Mouse (Mus musculus): Measurements from ENCODE around the gene Nlk.
A peak's percentile ranks its signal among the peaks of the same experiment; 100 is the strongest.
"Not testable (repeated sequence)": the region's sequence is repeated elsewhere in the genome, so short reads cannot be mapped to it uniquely, and the experiment has no call there.

Gene Nlk

GRCm38 (mm10) chr11:78536080-78536689 is 161.0 kb downstream of the Nlk start, which contains the start of the genes Tnfaip1 and Ift20:
Tnfaip1 (minus strand) TSS chr11:78536332.
Ift20 (plus strand) TSS chr11:78536361.
- DNase-seq = peak; percentile 98

GRCm38 (mm10) chr11:78535376-78536079 is 161.6 kb downstream of the Nlk start:
- peak; percentile 69 for DNase-seq

- DNase-seq = no peak
Measured at GRCm38 (mm10) chr11:78534516-78534915, 162.7 kb downstream of the Nlk start.

GRCm38 (mm10) chr11:78531515-78531914 is 165.7 kb downstream of the Nlk start:
- DNase-seq = not testable (repeated sequence)

- no peak for DNase-seq
Measured at GRCm38 (mm10) chr11:78531046-78531445, 166.1 kb downstream of the Nlk start.

GRCm38 (mm10) chr11:78530001-78530400 is 167.2 kb downstream of the Nlk start:
- DNase-seq = no peak

- DNase-seq = no peak
Measured at GRCm38 (mm10) chr11:78528714-78529113, 168.5 kb downstream of the Nlk start.

- no peak for DNase-seq
Measured at GRCm38 (mm10) chr11:78524838-78525237, 172.3 kb downstream of the Nlk start.

- no peak for DNase-seq
Measured at GRCm38 (mm10) chr11:78523241-78523955, 173.8 kb downstream of the Nlk start.

GRCm38 (mm10) chr11:78522481-78522997 is 174.6 kb downstream of the Nlk start:
- DNase-seq = no peak

- no peak for DNase-seq
Measured at GRCm38 (mm10) chr11:78521880-78522279, 175.3 kb downstream of the Nlk start.

- DNase-seq = no peak
Measured at GRCm38 (mm10) chr11:78518931-78519330, 178.2 kb downstream of the Nlk start.

Measured in cerebellum, adult 9-10 months (tissue).